Mouse (Mus musculus) cerebellum, adult 9-10 months (tissue): ENCODE measurements at regions not wholly inside any gene's neighbourhood (a gene's known extent, or its start where the extent isn't known, plus 50 kb on each side); places are given as distances from the start of the nearest gene placed in this dataset.

Experiments used
- DNase-seq: peaks from one replicate; pipeline ENCODE4 v3.0.0; 2022

- DNase-seq, result no peak
Observed at GRCm38 (mm10) chr17:22795213-22795612, 71.7 kb downstream of the Zfp945 start.

DNA sequence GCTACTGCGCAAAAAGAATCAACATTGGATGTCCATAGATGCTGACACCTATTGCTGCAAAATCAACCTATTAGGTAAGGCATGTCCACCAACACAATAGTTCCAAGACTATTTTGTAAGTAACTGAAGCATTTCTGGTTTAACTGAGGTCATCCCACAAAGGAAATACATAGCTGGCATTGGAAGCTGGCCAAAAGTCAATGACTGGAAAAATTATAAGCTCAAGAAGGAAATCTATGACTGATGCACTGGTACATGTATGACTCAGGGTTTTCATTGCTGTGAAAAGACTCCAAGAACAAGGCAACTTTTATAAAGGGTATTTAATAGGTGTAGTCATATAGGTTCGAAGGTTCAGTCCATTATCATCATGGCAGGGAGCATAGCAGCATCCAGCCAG, 82.5 kb downstream of the Zfp945 start:
- DNase-seq, result no peak

- DNase-seq, result no peak
Observed at GRCm38 (mm10) chr17:22745736-22746135, 121.2 kb downstream of the Zfp945 start.

GRCm38 (mm10) chr17:22739581-22740178, 127.3 kb downstream of the Zfp945 start:
- peak; percentile 57 for DNase-seq

DNA sequence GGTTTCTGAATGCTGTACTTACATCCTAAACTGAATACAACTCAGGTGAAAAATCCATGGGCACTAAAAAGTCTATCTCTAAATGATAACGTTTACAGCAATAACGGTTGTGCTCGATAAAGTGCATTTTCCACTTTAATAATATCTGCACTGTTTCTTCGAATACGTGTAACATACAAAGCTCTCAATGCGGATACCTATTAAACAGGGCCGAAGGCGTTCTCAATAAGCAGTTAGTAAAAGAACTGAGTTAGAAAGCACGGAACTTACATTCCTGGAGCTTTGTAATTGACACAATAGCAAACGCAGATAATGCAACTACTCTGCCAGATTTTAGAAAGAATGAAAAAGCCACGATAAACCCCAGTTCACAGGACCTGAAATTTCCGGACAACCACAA, 127.8 kb downstream of the Zfp945 start:
- DNase-seq, result no peak

- no peak for DNase-seq
Observed at GRCm38 (mm10) chr17:22736360-22736759, 130.6 kb downstream of the Zfp945 start.
